Mouse (Mus musculus): ENCODE data around the gene Cckar. TPM values are rescaled to one million over a fixed set of nuclear protein-coding genes. Genes with fewer than 3 reads are reported as not detected.

Gene Cckar
- 45.8 and 46.4 TPM in 2 replicates for polyA plus RNA-seq (2015; fragmentation: Nextera tagmentation; extraction: Ambion mirVana)

DNA sequence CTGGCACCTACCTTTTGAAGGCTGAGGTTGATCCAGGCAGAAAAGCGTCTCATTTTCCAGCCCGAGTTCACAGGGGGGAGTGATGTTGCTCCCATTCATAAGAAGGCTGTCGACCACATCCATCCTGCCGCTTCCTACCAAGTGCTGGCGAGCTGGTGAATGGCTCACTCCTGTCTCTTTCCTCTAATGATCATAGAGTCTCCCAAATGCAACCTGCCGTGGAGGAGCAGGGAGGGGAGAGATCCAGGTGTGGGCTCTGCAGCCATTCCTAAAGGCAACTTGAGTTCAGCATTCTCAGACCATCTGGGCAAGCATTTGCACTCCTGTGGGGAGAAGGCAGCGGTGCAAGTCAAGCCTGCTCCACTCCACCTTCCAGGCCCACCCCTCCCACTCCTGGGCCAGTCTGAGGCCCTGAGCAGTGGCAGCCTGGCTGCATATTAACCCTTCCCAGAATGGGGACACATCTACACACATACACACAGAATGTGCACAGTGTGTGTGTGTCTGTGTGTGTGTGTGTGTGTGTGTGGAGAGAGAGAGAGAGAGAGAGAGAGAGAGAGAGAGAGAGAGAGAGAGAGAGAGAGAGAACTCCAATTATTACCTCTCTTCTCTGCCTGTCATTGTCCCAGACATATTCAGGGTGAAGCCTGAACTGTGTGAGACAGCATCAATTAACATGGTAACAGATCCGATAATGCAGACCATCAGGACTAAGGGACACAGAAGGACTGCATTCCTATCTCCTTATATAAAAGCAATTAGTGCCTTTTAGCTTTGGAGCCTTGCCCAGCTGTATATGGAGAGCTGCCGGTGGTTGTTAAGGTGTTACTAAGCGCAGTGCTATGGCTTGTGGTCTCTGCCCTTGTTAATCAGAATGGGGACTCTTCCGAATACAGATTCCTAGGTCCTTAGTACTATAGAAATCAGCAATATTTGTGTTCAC lies at the start of gene Cckar:
Gene Cckar, minus strand, starts transcription at position 471 of the 943 bp plus-strand sequence.
- Histone ChIP-seq H3K9me3 (ENCODE audit: control insufficient read depth, low read length) (no peaks in the 10 kb centered on the region), H3K27me3 (replicated peaks; ENCODE audit: control insufficient read depth, insufficient read depth, low read length) (no peaks in the 10 kb centered on the region), H3K36me3 (ENCODE audit: control insufficient read depth, insufficient read depth, low read length) (no peaks in the 10 kb centered on the region), H3K4me3 (ENCODE audit: low read length) (peak within 1 kb of the TSS; percentile 26), H3K4me2 (ENCODE audit: low read depth, low read length) (peak within 1 kb of the TSS; percentile 16; the same call in 1 of the 2 replicates), H3K4me1 (ENCODE audit: control insufficient read depth, insufficient read depth, low read length) (no peaks in the 10 kb centered on the region), H3K27ac (ENCODE audit: low read length) (no peak within 1 kb of the TSS; the same call in 1 of the 2 replicates), H3K9ac (ENCODE audit: low read depth, low read length) (peak within 1 kb of the TSS; percentile 37; the same call in 1 of the 2 replicates)
- ATAC-seq: peak; percentile 87
- WGBS: 44% methylated on average over 11 of the region's 11 CpGs

- H3K4me1 ChIP-seq (ENCODE audit: control insufficient read depth, insufficient read depth, low read length): no peaks in the 10 kb centered on the region
- H3K27me3 ChIP-seq (replicated peaks; ENCODE audit: control insufficient read depth, insufficient read depth, low read length): no peaks in the 10 kb centered on the region
- no peak overlapping the region for H3K9ac ChIP-seq (ENCODE audit: low read depth, low read length)
- H3K27ac ChIP-seq (ENCODE audit: low read length): no peak overlapping the region
- no peaks in the 10 kb centered on the region for H3K9me3 ChIP-seq (ENCODE audit: control insufficient read depth, low read length)
- ATAC-seq: no peak
- H3K36me3 ChIP-seq (ENCODE audit: control insufficient read depth, insufficient read depth, low read length): no peaks in the 10 kb centered on the region
- no peak overlapping the region for H3K4me3 ChIP-seq (ENCODE audit: low read length)
- WGBS: 63% methylated on average over 2 of the region's 2 CpGs
- H3K4me2 ChIP-seq (ENCODE audit: low read depth, low read length): no peak overlapping the region
These were observed 36.6 kb upstream of the Cckar start for GRCm38 (mm10) chr5:53744061-53744460.

GRCm38 (mm10) chr5:53732933-53733332 lies 25.4 kb upstream of the Cckar start:
- Histone ChIP-seq H3K4me1 (ENCODE audit: control insufficient read depth, insufficient read depth, low read length) (no peaks in the 10 kb centered on the region), H3K9me3 (ENCODE audit: control insufficient read depth, low read length) (no peaks in the 10 kb centered on the region), H3K9ac (ENCODE audit: low read depth, low read length) (no peak overlapping the region), H3K4me2 (ENCODE audit: low read depth, low read length) (no peak overlapping the region), H3K27ac (ENCODE audit: low read length) (no peak overlapping the region), H3K4me3 (ENCODE audit: low read length) (no peak overlapping the region), H3K27me3 (replicated peaks; ENCODE audit: control insufficient read depth, insufficient read depth, low read length) (no peaks in the 10 kb centered on the region), H3K36me3 (ENCODE audit: control insufficient read depth, insufficient read depth, low read length) (no peaks in the 10 kb centered on the region)
- WGBS: 39% methylated on average over 10 of the region's 10 CpGs
- no peak for ATAC-seq

- no peaks in the 10 kb centered on the region for H3K27me3 ChIP-seq (replicated peaks; ENCODE audit: control insufficient read depth, insufficient read depth, low read length)
- H3K36me3 ChIP-seq (ENCODE audit: control insufficient read depth, insufficient read depth, low read length): no peaks in the 10 kb centered on the region
- no peak for ATAC-seq
- no peaks in the 10 kb centered on the region for H3K9me3 ChIP-seq (ENCODE audit: control insufficient read depth, low read length)
- H3K4me3 ChIP-seq (ENCODE audit: low read length): no peak overlapping the region
- H3K27ac ChIP-seq (ENCODE audit: low read length): no peak overlapping the region
- WGBS: 72% methylated on average over 3 of the region's 3 CpGs
- no peaks in the 10 kb centered on the region for H3K4me1 ChIP-seq (ENCODE audit: control insufficient read depth, insufficient read depth, low read length)
- no peak overlapping the region for H3K4me2 ChIP-seq (ENCODE audit: low read depth, low read length)
- H3K9ac ChIP-seq (ENCODE audit: low read depth, low read length): no peak overlapping the region
These were observed 20.1 kb upstream of the Cckar start for GRCm38 (mm10) chr5:53727606-53728005.

- no peak overlapping the region for H3K9ac ChIP-seq (ENCODE audit: low read depth, low read length)
- H3K4me2 ChIP-seq (ENCODE audit: low read depth, low read length): no peak overlapping the region
- H3K27me3 ChIP-seq (replicated peaks; ENCODE audit: control insufficient read depth, insufficient read depth, low read length): no peaks in the 10 kb centered on the region
- no peaks in the 10 kb centered on the region for H3K36me3 ChIP-seq (ENCODE audit: control insufficient read depth, insufficient read depth, low read length)
- WGBS: 65% methylated on average over 5 of the region's 5 CpGs
- no peaks in the 10 kb centered on the region for H3K4me1 ChIP-seq (ENCODE audit: control insufficient read depth, insufficient read depth, low read length)
- ATAC-seq: no peak
- H3K27ac ChIP-seq (ENCODE audit: low read length): no peak overlapping the region
- H3K9me3 ChIP-seq (ENCODE audit: control insufficient read depth, low read length): no peaks in the 10 kb centered on the region
- H3K4me3 ChIP-seq (ENCODE audit: low read length): no peak overlapping the region
These were observed 18.5 kb upstream of the Cckar start for GRCm38 (mm10) chr5:53726011-53726410.

GRCm38 (mm10) chr5:53716462-53716861 lies 9.0 kb upstream of the Cckar start:
- Histone ChIP-seq H3K27ac (ENCODE audit: low read length) (no peak overlapping the region), H3K9me3 (ENCODE audit: control insufficient read depth, low read length) (no peaks in the 10 kb centered on the region), H3K9ac (ENCODE audit: low read depth, low read length) (no peak overlapping the region), H3K4me2 (ENCODE audit: low read depth, low read length) (no peak overlapping the region), H3K4me1 (ENCODE audit: control insufficient read depth, insufficient read depth, low read length) (no peaks in the 10 kb centered on the region), H3K36me3 (ENCODE audit: control insufficient read depth, insufficient read depth, low read length) (no peaks in the 10 kb centered on the region), H3K27me3 (replicated peaks; ENCODE audit: control insufficient read depth, insufficient read depth, low read length) (no peaks in the 10 kb centered on the region), H3K4me3 (ENCODE audit: low read length) (no peak overlapping the region)
- ATAC-seq: no peak
- WGBS: 56% methylated on average over 5 of the region's 5 CpGs

DNA sequence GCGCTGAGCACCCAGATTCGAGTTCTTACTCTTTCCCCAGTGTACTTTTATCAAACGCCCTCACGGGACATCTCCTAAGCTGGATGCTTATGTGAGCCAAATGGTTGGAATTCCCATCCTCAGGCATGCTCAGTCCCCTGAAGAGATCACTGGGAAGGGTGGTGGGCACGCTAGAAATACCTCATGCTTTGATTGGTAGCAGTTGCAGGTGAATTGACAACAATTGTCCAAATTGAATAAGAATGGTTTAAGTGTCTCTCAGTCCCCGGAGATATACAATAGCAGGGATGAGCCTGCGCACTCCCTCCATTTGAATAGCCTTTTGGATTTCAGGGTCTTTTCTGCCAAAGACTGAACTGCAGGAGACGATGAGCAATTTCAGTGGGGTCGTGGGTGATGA lies 3.8 kb upstream of the Cckar start:
- H3K9ac ChIP-seq (ENCODE audit: low read depth, low read length): no peak overlapping the region
- no peak overlapping the region for H3K4me3 ChIP-seq (ENCODE audit: low read length)
- WGBS: 78% methylated on average over 9 of the region's 9 CpGs
- no peaks in the 10 kb centered on the region for H3K36me3 ChIP-seq (ENCODE audit: control insufficient read depth, insufficient read depth, low read length)
- H3K27me3 ChIP-seq (replicated peaks; ENCODE audit: control insufficient read depth, insufficient read depth, low read length): no peaks in the 10 kb centered on the region
- no peaks in the 10 kb centered on the region for H3K4me1 ChIP-seq (ENCODE audit: control insufficient read depth, insufficient read depth, low read length)
- ATAC-seq: no peak
- H3K4me2 ChIP-seq (ENCODE audit: low read depth, low read length): no peak overlapping the region
- no peak overlapping the region for H3K27ac ChIP-seq (ENCODE audit: low read length)
- no peaks in the 10 kb centered on the region for H3K9me3 ChIP-seq (ENCODE audit: control insufficient read depth, low read length)

GRCm38 (mm10) chr5:53708191-53708590 lies 686 bp upstream of the Cckar start:
- Histone ChIP-seq H3K4me1 (ENCODE audit: control insufficient read depth, insufficient read depth, low read length) (no peaks in the 10 kb centered on the region), H3K9ac (ENCODE audit: low read depth, low read length) (no peak overlapping the region), H3K27ac (ENCODE audit: low read length) (no peak overlapping the region), H3K9me3 (ENCODE audit: control insufficient read depth, low read length) (no peaks in the 10 kb centered on the region), H3K4me2 (ENCODE audit: low read depth, low read length) (peak overlapping the region; percentile 16; the same call in 1 of the 2 replicates), H3K4me3 (ENCODE audit: low read length) (no peak overlapping the region), H3K27me3 (replicated peaks; ENCODE audit: control insufficient read depth, insufficient read depth, low read length) (no peaks in the 10 kb centered on the region), H3K36me3 (ENCODE audit: control insufficient read depth, insufficient read depth, low read length) (no peaks in the 10 kb centered on the region)
- WGBS: 68% methylated on average over 4 of the region's 4 CpGs
- no peak for ATAC-seq

DNA sequence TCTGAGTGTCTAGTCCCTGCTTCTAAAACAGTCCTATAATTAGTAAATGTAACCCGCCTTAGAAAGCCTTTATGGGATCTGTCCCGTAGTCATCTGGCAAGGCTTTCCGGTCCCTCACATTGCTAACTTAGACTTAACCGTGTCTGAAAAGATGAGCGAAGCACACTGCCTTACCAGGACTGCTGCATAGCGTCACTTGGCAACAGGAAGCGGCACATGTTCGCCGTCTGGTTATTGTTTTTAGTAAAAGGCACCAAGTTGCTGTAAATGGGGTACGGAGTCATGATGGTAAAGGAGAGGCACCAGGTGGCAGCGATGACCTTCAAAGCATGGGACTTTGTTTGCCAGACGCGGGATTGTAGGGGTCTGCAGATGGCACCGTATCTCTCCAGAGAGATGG lies 4.8 kb downstream of the Cckar start:
- Histone ChIP-seq H3K9me3 (ENCODE audit: control insufficient read depth, low read length) (no peaks in the 10 kb centered on the region), H3K36me3 (ENCODE audit: control insufficient read depth, insufficient read depth, low read length) (no peaks in the 10 kb centered on the region), H3K4me1 (ENCODE audit: control insufficient read depth, insufficient read depth, low read length) (no peaks in the 10 kb centered on the region), H3K9ac (ENCODE audit: low read depth, low read length) (no peak overlapping the region), H3K4me3 (ENCODE audit: low read length) (no peak overlapping the region), H3K27ac (ENCODE audit: low read length) (no peak overlapping the region), H3K27me3 (replicated peaks; ENCODE audit: control insufficient read depth, insufficient read depth, low read length) (no peaks in the 10 kb centered on the region), H3K4me2 (ENCODE audit: low read depth, low read length) (no peak overlapping the region)
- no peak for ATAC-seq
- 59% methylated on average over 14 of the region's 14 CpGs for WGBS
